Mouse (Mus musculus) heart, postnatal 36 days (tissue): ENCODE measurements around the gene Afap1l2. TPM values are rescaled to one million over a fixed set of nuclear protein-coding genes. Genes with fewer than 3 reads are reported as not detected.
A peak's percentile ranks its signal among the peaks of the same experiment; 100 is the strongest.

Experiments
- DNase-seq, 2 experiments: peaks; one replicate each; pipeline ENCODE4 v3.0.0; 2021 to 2022
- intact Hi-C: fragments of 180-260 bp; cut with DNase I; formaldehyde crosslinking; loops from one replicate; pipeline ENCODE4 v1.15.1; 2025
- total RNA-seq, 2 experiments: library from RNA; stranded (reverse); gene quantifications; 2 replicates each; pipeline ENCODE4 v1.2.3; 2021

Gene Afap1l2
- total RNA-seq, 2 experiments from 2014 or later = 4.6 to 4.9 TPM

GRCm38 (mm10) chr19:56944826-56945225 is 63.2 kb downstream of the Afap1l2 start:
- DNase-seq = no peak
- intact Hi-C loops = loop anchor here (5.0 kb wide), 1 partner anchor 62 kb away; the partner anchor contains the start of gene Afap1l2

GRCm38 (mm10) chr19:56944211-56944610 is 63.8 kb downstream of the Afap1l2 start:
- intact Hi-C loops = loop anchor here (5.0 kb wide), 1 partner anchor 63 kb away; the partner anchor contains the start of gene Afap1l2
- no peak for DNase-seq

- no peak for DNase-seq
- intact Hi-C loops = loop anchor here (5.0 kb wide), 1 partner anchor 65 kb away; the partner anchor contains the start of gene Afap1l2
These were observed 65.8 kb downstream of the Afap1l2 start for GRCm38 (mm10) chr19:56942216-56942615.

- intact Hi-C loops = loop anchor here (5.0 kb wide), 1 partner anchor 67 kb away; the partner anchor contains the start of gene Afap1l2
- peak; percentile 76 to 77 for DNase-seq
These were observed 67.5 kb downstream of the Afap1l2 start for GRCm38 (mm10) chr19:56940507-56940906.

- intact Hi-C loops = loop anchor here (5.0 kb wide), 1 partner anchor 67 kb away; the partner anchor contains the start of gene Afap1l2
- peak; percentile 61 to 62 for DNase-seq
These were observed 68.2 kb downstream of the Afap1l2 start for GRCm38 (mm10) chr19:56939826-56940225.

GRCm38 (mm10) chr19:56937911-56938310 is 70.1 kb downstream of the Afap1l2 start:
- intact Hi-C loops = no loop called here
- DNase-seq = no peak

GRCm38 (mm10) chr19:56936253-56936652 is 71.8 kb downstream of the Afap1l2 start:
- intact Hi-C loops = no loop called here
- DNase-seq = no peak

- DNase-seq = no peak
- intact Hi-C loops = no loop called here
These were observed 72.3 kb downstream of the Afap1l2 start for GRCm38 (mm10) chr19:56935777-56936176.

GRCm38 (mm10) chr19:56935111-56935510 is 72.9 kb downstream of the Afap1l2 start:
- intact Hi-C loops = no loop called here
- DNase-seq = no peak

DNA sequence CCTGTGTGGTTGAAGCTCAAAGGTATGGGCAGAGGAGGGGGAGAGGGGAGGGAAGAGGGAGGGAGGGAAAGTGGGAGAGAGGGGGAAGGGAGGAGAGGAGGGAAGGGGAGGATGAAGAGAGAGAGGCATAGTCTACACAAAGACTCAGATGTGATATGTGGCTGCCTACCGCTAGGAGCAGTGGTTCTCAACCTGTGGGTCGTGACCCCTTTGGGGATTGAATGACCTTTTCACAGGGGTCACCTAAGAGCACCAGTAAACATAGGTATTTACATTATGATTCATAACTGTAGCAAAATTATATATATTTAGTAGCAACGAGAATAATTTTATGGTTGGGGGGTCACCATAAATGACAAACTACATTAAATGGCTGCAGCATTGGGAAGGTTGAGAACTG is 74.2 kb downstream of the Afap1l2 start:
- intact Hi-C loops = no loop called here

DNA sequence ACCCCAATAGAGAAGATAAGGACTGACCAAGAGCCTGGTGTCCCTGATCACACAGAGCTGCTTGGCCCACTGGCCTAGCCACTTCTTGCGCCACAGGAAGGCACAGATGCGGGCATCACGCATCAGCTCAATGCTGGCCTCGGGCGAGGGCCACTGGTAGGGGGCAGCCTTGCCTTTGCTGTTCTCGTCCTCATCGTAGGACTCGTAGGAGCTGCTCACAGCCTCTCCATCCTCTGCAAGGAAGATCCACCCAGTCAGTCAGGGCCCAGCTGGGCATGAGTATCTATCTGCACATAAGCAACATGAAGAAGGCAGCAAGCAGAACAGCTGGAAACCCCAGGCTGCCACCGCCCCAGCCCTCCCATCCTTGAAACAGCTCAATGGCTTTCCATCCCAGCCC is 78.0 kb downstream of the Afap1l2 start:
- DNase-seq = no peak
- intact Hi-C loops = no loop called here

More for the DNA sequence above, 74.2 kb downstream of the Afap1l2 start:
- no peak for DNase-seq

- peak in 1 of 2 experiments; percentile 32 for DNase-seq
- intact Hi-C loops = no loop called here
These were observed 78.6 kb downstream of the Afap1l2 start for GRCm38 (mm10) chr19:56929392-56929791.

- no peak for DNase-seq
- intact Hi-C loops = loop anchor here (5.0 kb wide), 1 partner anchor 216 kb away; no protein-coding TSS in a partner anchor
These were observed 86.3 kb downstream of the Afap1l2 start for GRCm38 (mm10) chr19:56921744-56922143.

- DNase-seq = no peak
- intact Hi-C loops = loop anchor here (5.0 kb wide), 1 partner anchor 217 kb away; no protein-coding TSS in a partner anchor
These were observed 87.8 kb downstream of the Afap1l2 start for GRCm38 (mm10) chr19:56920232-56920631.

GRCm38 (mm10) chr19:56919628-56920027 is 88.4 kb downstream of the Afap1l2 start:
- DNase-seq = peak; percentile 87 to 90

DNA sequence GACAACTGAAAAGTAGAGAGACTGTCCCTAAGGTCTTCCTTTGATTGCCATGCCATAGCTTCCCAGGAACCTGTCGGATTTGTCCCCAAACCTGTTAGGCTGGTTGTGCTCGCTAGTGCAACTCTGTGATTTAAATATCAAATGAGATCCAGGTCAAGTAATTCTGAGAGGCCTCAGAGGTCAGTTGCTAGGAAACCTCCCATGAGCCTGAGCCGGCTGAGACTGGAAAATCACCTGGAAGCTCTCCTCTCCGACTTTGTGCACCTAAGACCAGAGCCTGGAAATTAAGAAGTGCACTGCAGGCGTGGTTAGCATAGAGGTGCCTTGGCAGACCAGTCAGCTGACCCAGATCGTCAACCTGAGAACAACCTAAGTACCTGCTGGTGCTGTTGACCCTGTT is 92.9 kb downstream of the Afap1l2 start:
- intact Hi-C loops = loop anchor here (5.0 kb wide), 1 partner anchor 417 kb away; no protein-coding TSS in a partner anchor
- no peak for DNase-seq

More at GRCm38 (mm10) chr19:56919628-56920027, 88.4 kb downstream of the Afap1l2 start:
- intact Hi-C loops = loop anchor here (1.0 to 5.0 kb wide), 4 partner anchors 89 to 413 kb away; partner anchors contain the start of gene Afap1l2

DNA sequence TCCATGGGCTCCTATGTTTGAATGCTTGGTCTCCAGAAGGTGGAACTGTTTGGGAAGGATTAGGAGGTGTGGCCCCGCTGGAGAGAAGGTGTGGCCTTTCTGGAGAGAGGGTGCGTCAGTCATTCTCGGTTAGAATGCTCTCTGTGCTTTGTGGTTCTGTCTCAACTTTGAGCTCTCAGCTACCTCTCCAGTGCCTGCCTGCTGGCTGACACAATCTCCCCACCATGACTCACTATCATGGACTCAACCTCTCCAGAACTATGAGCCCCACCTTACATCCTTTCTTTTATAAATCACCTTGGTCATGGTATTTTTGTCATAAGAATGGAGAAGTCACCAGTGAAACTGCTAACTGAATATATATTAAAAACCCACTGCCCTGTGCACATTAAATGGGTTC is 93.4 kb downstream of the Afap1l2 start:
- intact Hi-C loops = loop anchor here (5.0 kb wide), 1 partner anchor 418 kb away; no protein-coding TSS in a partner anchor

DNA sequence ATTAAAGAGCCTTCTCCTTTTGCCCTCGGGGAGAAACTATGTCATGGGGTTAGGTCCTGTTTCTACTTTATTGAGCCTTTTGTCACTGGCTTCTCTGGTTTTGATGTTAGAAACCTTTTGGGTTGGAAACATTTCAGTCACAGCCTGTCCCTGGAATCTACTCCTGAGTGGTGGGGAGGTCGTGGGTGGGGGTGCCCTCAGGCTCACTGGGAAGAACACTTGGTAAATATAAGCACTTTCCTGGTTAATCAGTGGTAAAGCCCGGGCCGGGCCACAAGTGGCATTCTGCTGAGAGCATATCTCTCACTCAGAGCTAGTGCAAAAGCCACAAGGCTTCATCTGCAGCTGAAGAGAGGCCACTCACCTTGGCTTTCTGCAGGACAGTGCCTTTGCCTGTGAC is 94.3 kb downstream of the Afap1l2 start:
- DNase-seq = no peak
- intact Hi-C loops = no loop called here

More for the DNA sequence above, 93.4 kb downstream of the Afap1l2 start:
- no peak for DNase-seq

GRCm38 (mm10) chr19:56910561-56910960 is 97.5 kb downstream of the Afap1l2 start:
- intact Hi-C loops = no loop called here
- DNase-seq = no peak

DNA sequence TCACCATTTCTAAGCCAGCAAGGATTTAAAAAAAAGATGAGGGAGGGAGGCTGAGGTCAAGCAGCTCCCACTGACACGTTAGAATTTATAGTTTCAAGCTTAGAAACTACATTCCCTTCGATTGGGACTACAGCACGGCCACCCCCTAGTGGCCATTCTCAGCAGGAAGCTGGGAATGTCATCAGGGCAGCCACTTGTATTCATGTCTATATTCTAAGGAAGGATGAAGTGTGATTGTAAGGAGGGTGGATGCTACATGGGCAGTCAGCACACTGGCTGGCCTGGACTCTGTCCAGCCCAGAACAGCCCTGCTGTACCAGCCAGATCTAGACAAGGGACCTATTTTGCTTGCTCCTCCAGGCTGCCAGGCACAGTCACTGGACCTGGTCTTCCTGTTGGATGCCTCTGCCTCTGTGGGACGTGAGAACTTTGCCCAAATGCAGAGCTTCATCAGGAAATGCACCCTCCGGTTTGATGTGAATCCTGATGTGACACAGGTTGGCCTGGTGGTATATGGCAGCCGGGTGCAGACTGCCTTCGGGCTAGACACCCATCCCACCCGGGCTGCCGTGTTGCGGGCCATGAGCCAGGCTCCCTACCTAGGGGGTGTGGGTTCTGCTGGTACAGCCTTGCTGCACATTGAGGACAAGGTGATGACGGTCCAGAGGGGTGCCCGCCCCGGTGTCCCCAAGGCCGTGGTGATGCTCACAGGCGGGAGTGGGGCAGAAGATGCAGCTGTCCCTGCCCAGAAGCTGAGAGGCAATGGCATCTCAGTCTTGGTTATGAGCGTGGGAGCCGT is 99.4 kb downstream of the Afap1l2 start:
- peak in 1 of 2 experiments; percentile 43 for DNase-seq

DNA sequence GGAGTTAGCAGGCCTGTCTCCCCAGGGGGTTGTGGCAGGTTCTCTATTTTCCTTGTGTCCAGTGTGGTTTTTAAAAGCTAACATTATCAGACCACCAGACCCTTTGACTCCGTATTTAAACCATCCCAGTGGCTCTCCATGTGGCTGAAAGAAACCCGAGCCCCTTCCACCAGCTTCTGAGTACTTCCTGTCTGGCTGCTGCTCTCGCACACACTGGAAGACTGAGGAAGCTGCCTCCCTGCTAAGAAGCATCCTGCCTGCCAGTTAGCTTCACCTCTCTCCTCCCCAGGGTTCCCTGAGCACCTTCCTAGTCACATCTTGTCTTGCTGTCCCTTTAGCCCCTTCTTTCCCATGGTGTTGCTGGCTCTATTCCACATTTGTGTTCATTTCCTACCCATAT is 100.2 kb downstream of the Afap1l2 start:
- intact Hi-C loops = loop anchor here (5.0 kb wide), 3 partner anchors 96 to 486 kb away; no protein-coding TSS in a partner anchor
- no peak for DNase-seq

More for the DNA sequence above, 99.4 kb downstream of the Afap1l2 start:
- intact Hi-C loops = loop anchor here (5.0 kb wide), 3 partner anchors 96 to 486 kb away; no protein-coding TSS in a partner anchor
